Mouse (Mus musculus) ES-Bruce4 (cell line): ENCODE results near the gene Muc3.

Experiments used
- CTCF ChIP-seq: IDR thresholded peaks from one replicate; pipeline ENCODE4 v1.8.1; 2011; ENCODE audit warnings: low read depth, low read length
- EP300 ChIP-seq: IDR thresholded peaks from 2 replicates; pipeline ENCODE4 v1.6.1; 2011; ENCODE audit warnings: low read depth, low read length; ENCODE audit not compliant: insufficient read depth
- POLR2A ChIP-seq: IDR thresholded peaks from one replicate; pipeline ENCODE4 v1.8.1; 2011; ENCODE audit warnings: low read length; ENCODE audit not compliant: insufficient read depth

DNA sequence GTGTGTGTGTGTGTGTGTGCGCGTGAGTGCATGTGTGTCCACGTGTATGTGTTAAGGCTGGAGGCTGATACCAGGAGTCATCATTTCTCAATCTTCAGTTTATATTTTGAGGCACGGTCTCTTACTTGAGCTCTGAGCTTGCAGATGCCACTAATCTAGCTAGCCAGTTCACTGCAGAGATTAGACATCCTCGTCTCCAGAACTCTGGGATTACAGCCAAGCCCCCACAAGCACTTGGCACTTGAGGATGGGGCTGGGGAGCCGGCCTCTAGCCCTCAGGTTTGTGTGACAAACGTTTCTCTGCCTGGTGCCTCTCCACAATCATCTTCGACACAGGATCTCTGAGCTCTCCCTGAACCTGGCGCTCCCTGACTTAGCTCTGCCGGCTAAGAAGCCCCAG lies 58.3 kb downstream of the Muc3 start:
- TF ChIP-seq EP300 (no peak), CTCF (no peak), POLR2A (no peak)
